Mouse (Mus musculus): ENCODE data around the gene Vmn2r70. TPM values are rescaled to one million over a fixed set of nuclear protein-coding genes. Genes with fewer than 3 reads are reported as not detected.

Gene Vmn2r70
- not detected for total RNA-seq (2022)

DNA sequence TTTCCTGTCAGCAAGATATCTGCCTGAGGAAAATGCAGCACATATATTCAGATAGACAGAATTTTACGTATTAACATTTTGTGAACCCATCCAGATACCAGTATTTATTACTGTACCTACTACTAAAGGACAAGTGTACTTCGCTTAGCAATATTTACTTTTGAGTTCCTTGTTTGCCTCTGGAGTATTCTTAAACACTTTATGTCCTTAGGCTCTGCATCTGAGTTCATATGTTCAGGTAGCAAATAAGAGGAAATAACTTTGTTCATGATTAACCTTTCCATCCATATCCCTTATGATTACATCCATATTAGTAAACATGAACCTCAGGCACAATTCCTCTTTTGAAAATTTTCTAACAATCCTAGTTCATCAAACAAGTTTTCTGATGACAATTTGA is at the start of gene Vmn2r70:
Gene Vmn2r70, minus strand, starts transcription at position 101 of the 400 bp plus-strand sequence.
- no peak for DNase-seq (ENCODE audit: low spot score)

DNA sequence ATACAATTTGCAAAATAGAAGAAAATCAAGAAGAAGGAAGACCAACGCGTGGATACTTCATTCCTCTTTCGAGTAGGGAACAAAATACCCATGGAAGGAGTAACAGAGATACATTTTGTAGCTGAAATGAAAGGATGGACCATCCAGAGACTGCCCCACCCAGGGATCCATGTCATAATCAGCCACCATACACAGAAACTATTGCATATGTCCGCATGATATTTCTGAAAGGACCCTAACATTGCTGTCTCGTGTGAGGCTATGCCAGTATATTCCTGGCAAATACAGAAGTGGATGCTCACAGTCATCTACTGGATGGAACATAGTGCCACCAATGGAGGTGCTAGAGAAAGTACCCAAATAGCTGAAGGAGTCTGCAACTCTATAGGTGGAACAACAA is 6.2 kb downstream of the Vmn2r70 start, which contains the start of gene Vmn2r71:
Gene Vmn2r71, plus strand, starts transcription at position 301 of the 400 bp plus-strand sequence.
- no peak for DNase-seq (ENCODE audit: low spot score)

GRCm38 (mm10) chr7:85543118-85543517 is 25.9 kb downstream of the Vmn2r70 start:
- DNase-seq (ENCODE audit: low spot score), result no peak

- no peak for DNase-seq (ENCODE audit: low spot score)
These were observed 26.9 kb downstream of the Vmn2r70 start for GRCm38 (mm10) chr7:85542108-85542507.

Other genes starting within 250 kb of the Vmn2r70 start
- not detected for gene Vmn2r69, start 153.3 kb downstream of the Vmn2r70 start, total RNA-seq (2022)
- not detected for gene Vmn2r71, start 6.1 kb downstream of the Vmn2r70 start, total RNA-seq (2022)
- not detected for gene Vmn2r72, start 185.9 kb upstream of the Vmn2r70 start, total RNA-seq (2022)